Mouse (Mus musculus): ENCODE results near the gene Psors1c2.

GRCm38 (mm10) chr17:35486726-35487125 is 46.3 kb upstream of the Psors1c2 start:
- TF ChIP-seq CTCF (IDR thresholded peaks at IDR 0.05) (no peak), POLR2A (IDR thresholded peaks at IDR 0.05; ENCODE audit: insufficient read depth, low read depth, low read length) (no peak)

Measured in heart, adult 2 months (tissue).